Mouse (Mus musculus) liver, embryonic 14.5 days (tissue): Measurements from ENCODE around the gene Smap2. TPM values are rescaled to one million over a fixed set of nuclear protein-coding genes. Genes with fewer than 3 reads are reported as not detected.

Experiments used
- ATAC-seq: fragments of 200-750 bp; cut with Nextera tagmentation; 2 replicates; pipeline ENCODE4 v1.8.0; 2017; ENCODE audit warnings: moderate number of reproducible peaks, mild to moderate bottlenecking, moderate library complexity; ENCODE audit not compliant: insufficient read depth
- DNase-seq, 3 experiments: peaks; one replicate each; pipeline ENCODE4 v3.0.0-alpha.2; 2012 to 2013; ENCODE audit warnings: low read depth in 3 of 3, low spot score in 3 of 3
- H3K27ac ChIP-seq: fragments of 300-500 bp; sonication (generic); 2 replicates; pipeline ENCODE4 v1.5.1; 2014; ENCODE audit warnings: moderate library complexity, mild to moderate bottlenecking, control low read depth, inconsistent platforms
- H3K27me3 ChIP-seq: fragments of 300-500 bp; sonication (generic); 2 replicates; pipeline ENCODE4 v1.6.1; 2014; ENCODE audit warnings: mild to moderate bottlenecking, low read length, moderate library complexity; ENCODE audit not compliant: control insufficient read depth, insufficient read depth
- H3K36me3 ChIP-seq: fragments of 300-500 bp; sonication (generic); replicated peaks from 2 replicates; pipeline ENCODE4 v1.6.1; 2014; ENCODE audit warnings: low read depth; ENCODE audit not compliant: control insufficient read depth, insufficient read depth
- H3K4me1 ChIP-seq, 2 experiments: fragments of 200-500 bp in 1 of 2; fragments of 300-500 bp in 1 of 2; sonication (generic) in 1 of 2; replicated peaks; 2 replicates each; pipeline ENCODE4 v1.6.1; 2012 to 2014; ENCODE audit warnings: antibody characterized with exemption in 1 of 2, inconsistent platforms in 1 of 2, low read length in 1 of 2; ENCODE audit not compliant: control insufficient read depth in 2 of 2, insufficient read depth in 2 of 2
- H3K4me2 ChIP-seq: fragments of 300-500 bp; sonication (generic); 2 replicates; pipeline ENCODE4 v1.6.1; 2014; ENCODE audit warnings: low read depth, mild to moderate bottlenecking, control low read depth, moderate library complexity
- H3K4me3 ChIP-seq, 2 experiments: fragments of 200-500 bp in 1 of 2; fragments of 300-500 bp in 1 of 2; sonication (generic) in 1 of 2; 2 replicates each; pipeline ENCODE4 v1.5.1; 2012 to 2014; ENCODE audit warnings: low read depth in 2 of 2, low read length in 2 of 2, mild to moderate bottlenecking in 2 of 2, control low read depth in 1 of 2, inconsistent platforms in 1 of 2, moderate library complexity in 1 of 2; ENCODE audit not compliant: insufficient read depth in 1 of 2
- H3K9ac ChIP-seq: fragments of 300-500 bp; sonication (generic); replicated peaks from 2 replicates; pipeline ENCODE4 v1.6.1; 2014; ENCODE audit warnings: mild to moderate bottlenecking, control low read depth, moderate library complexity
- H3K9me3 ChIP-seq: fragments of 300-500 bp; sonication (generic); 2 replicates; pipeline ENCODE4 v1.6.1; 2016; ENCODE audit warnings: low read length, mixed read lengths; ENCODE audit not compliant: control insufficient read depth
- CTCF ChIP-seq: IDR thresholded peaks from 2 replicates; pipeline ENCODE4 v1.5.1; 2016; ENCODE audit warnings: antibody characterized with exemption, low read depth, control low read depth
- EP300 ChIP-seq: IDR thresholded peaks from 2 replicates; pipeline ENCODE4 v1.6.1; 2016; ENCODE audit warnings: antibody characterized with exemption, low read depth
- WGBS: fragments of 180-500 bp; shearing (Covaris S2); extraction: QIAGEN DNeasy Blood & Tissue Kit; methylation state at CpG from one replicate; pipeline ENCODE4 v1.1.7; 2014; ENCODE audit not compliant: insufficient replicate concordance; 5-methylcytosine and 5-hydroxymethylcytosine counted together
- polyA plus RNA-seq, 2 experiments: library from polyadenylated mRNA; depleted of rRNA in 1 of 2; stranded (reverse) in 1 of 2; unstranded in 1 of 2; fragments of >200 nt; fragmentation: Nextera tagmentation in 1 of 2; extraction: Ambion mirVana in 1 of 2; gene quantifications; 2 replicates each; pipeline versions ENCODE4 v1.2.1 to v1.2.3; 2012 to 2014

The Smap2 gene
- polyA plus RNA-seq, 2 experiments = 17.0 to 19.6 TPM

DNA sequence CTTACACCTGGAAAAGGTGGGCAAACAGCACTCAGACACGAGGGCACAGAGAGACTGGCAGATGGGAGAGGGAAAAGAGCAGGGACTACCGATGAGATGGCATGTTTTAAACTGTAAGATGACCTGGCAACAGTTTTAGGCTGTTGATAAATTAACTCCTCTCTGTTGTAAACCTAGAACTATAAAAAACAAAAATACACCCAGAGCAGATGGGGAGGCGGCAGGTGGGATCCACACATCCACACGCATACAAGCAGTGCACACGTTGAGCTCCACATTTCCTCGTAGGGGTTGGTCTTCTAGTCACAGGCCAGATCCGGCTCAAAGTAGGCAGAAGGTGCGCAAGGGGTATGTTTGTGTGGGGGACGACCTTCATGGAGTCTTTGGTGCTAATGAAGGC, 48.6 kb downstream of the Smap2 start:
- Histone ChIP-seq H3K9me3 (no peaks in the 10 kb centered on the region), H3K27me3 (no peaks in the 10 kb centered on the region), H3K27ac (no peak overlapping the region), H3K36me3 (peaks cover 43% of the 10 kb centered on the region), H3K4me3 (no peak overlapping the region), H3K9ac (no peak overlapping the region), H3K4me1 (no peaks in the 10 kb centered on the region), H3K4me2 (no peak overlapping the region)
- ATAC-seq (no peak), DNase-seq (no peak)
- WGBS = 82% methylated on average over 9 of the region's 9 CpGs
- no peak for TF ChIP-seq CTCF
- no peak for TF ChIP-seq EP300

- DNase-seq = no peak
- 75% methylated on average over 1 of the region's 1 CpGs for WGBS
- H3K27me3 ChIP-seq = no peaks in the 10 kb centered on the region
- H3K9ac ChIP-seq = no peak overlapping the region
- no peaks in the 10 kb centered on the region for H3K9me3 ChIP-seq
- H3K4me2 ChIP-seq = no peak overlapping the region
- H3K27ac ChIP-seq = no peak overlapping the region
- ATAC-seq = no peak
- TF ChIP-seq EP300 (no peak), CTCF (no peak)
- H3K36me3 ChIP-seq = no peaks in the 10 kb centered on the region
- H3K4me3 ChIP-seq = no peak overlapping the region
- peaks cover 9 to 22% of the 10 kb centered on the region in 2 experiments for H3K4me1 ChIP-seq
Measured at GRCm38 (mm10) chr4:120955586-120955985, 61.5 kb downstream of the Smap2 start.

DNA sequence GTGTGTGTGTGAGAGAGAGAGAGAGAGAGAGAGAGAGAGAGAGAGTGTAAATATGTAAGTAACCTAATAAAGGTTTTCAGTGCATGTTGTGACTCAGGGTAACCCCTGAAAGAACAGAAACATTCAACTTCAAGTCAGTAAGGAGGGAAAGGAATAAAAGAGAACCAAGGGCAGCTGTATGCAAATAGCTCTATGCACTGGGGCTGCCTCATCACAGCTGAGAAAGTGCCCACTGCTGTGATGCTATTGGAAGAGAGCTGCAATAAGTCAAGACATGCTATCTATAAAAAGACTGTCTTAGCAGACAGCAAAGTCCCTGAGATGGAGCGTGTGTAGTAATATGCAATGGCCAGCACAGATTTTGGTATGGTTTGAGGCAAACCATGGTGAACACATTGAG, 63.4 kb downstream of the Smap2 start:
- 40% methylated on average over 1 of the region's 1 CpGs for WGBS
- no peak overlapping the region; the same call in 1 of the 2 replicates for H3K27ac ChIP-seq
- H3K9ac ChIP-seq = no peak overlapping the region
- no peak overlapping the region for H3K4me3 ChIP-seq
- no peaks in the 10 kb centered on the region for H3K36me3 ChIP-seq
- TF ChIP-seq CTCF (no peak), EP300 (no peak)
- H3K27me3 ChIP-seq = no peaks in the 10 kb centered on the region
- ATAC-seq (no peak), DNase-seq (no peak)
- H3K4me2 ChIP-seq = no peak overlapping the region
- H3K9me3 ChIP-seq = no peaks in the 10 kb centered on the region
- H3K4me1 ChIP-seq = peaks cover 10 to 23% of the 10 kb centered on the region in 2 experiments

- Histone ChIP-seq H3K36me3 (no peaks in the 10 kb centered on the region), H3K4me3 (no peak overlapping the region), H3K4me2 (peak overlapping the region; percentile 70), H3K27me3 (no peaks in the 10 kb centered on the region), H3K4me1 (peaks cover 10 to 23% of the 10 kb centered on the region in 2 experiments), H3K9me3 (no peaks in the 10 kb centered on the region), H3K9ac (peak overlapping the region; percentile 9; the same call in 1 of the 2 replicates), H3K27ac (peak overlapping the region; percentile 72)
- 17% methylated on average over 4 of the region's 4 CpGs for WGBS
- ATAC-seq (peak; percentile 29; the same call in 1 of the 2 replicates), DNase-seq (peak in 1 of 3 experiments; percentile 40)
- TF ChIP-seq EP300 (peak; percentile 58), CTCF (no peak)
Measured at GRCm38 (mm10) chr4:120953038-120953437, 64.0 kb downstream of the Smap2 start.

GRCm38 (mm10) chr4:120952163-120952562, 64.9 kb downstream of the Smap2 start:
- Histone ChIP-seq H3K9me3 (no peaks in the 10 kb centered on the region), H3K4me2 (peak overlapping the region; percentile 70), H3K27me3 (no peaks in the 10 kb centered on the region), H3K4me1 (peaks cover 10 to 23% of the 10 kb centered on the region in 2 experiments), H3K9ac (peak overlapping the region; percentile 89), H3K27ac (peak overlapping the region; percentile 31), H3K36me3 (no peaks in the 10 kb centered on the region), H3K4me3 (peak overlapping the region; percentile 67 to 70)
- TF ChIP-seq CTCF = no peak
- no peak for TF ChIP-seq EP300
- ATAC-seq = no peak
- 2% methylated on average over 6 of the region's 6 CpGs for WGBS
- DNase-seq = no peak
